Mouse (Mus musculus) liver, embryonic 12.5 days (tissue): ENCODE measurements around the gene Fes. TPM values are rescaled to one million over a fixed set of nuclear protein-coding genes. Genes with fewer than 3 reads are reported as not detected.
A peak's percentile ranks its signal among the peaks of the same experiment; 100 is the strongest.
"Not testable (repeated sequence)": the region's sequence is repeated elsewhere in the genome, so short reads cannot be mapped to it uniquely, and the experiment has no call there.

Experiments used
- ATAC-seq: fragments of 200-750 bp; cut with Nextera tagmentation; 2 replicates; pipeline ENCODE4 v1.8.0; 2017; ENCODE audit warnings: moderate number of reproducible peaks, mild to moderate bottlenecking, moderate library complexity
- H3K27ac ChIP-seq: fragments of 300-500 bp; sonication (generic); 2 replicates; pipeline ENCODE4 v1.5.1; 2016; ENCODE audit warnings: mild to moderate bottlenecking
- H3K27me3 ChIP-seq: fragments of 300-500 bp; sonication (generic); replicated peaks from 2 replicates; pipeline ENCODE4 v1.6.1; 2016; ENCODE audit warnings: mild to moderate bottlenecking, moderate library complexity
- H3K36me3 ChIP-seq: fragments of 300-500 bp; sonication (generic); 2 replicates; pipeline ENCODE4 v1.6.1; 2016; ENCODE audit warnings: mild to moderate bottlenecking, moderate library complexity
- H3K4me1 ChIP-seq: fragments of 300-500 bp; sonication (generic); 2 replicates; pipeline ENCODE4 v1.6.1; 2016
- H3K4me2 ChIP-seq: fragments of 300-500 bp; sonication (generic); 2 replicates; pipeline ENCODE4 v1.6.1; 2016; ENCODE audit warnings: mild to moderate bottlenecking, moderate library complexity
- H3K4me3 ChIP-seq: fragments of 300-500 bp; sonication (generic); 2 replicates; pipeline ENCODE4 v1.5.1; 2016; ENCODE audit warnings: mild to moderate bottlenecking, moderate library complexity
- H3K9ac ChIP-seq: fragments of 300-500 bp; sonication (generic); 2 replicates; pipeline ENCODE4 v1.6.1; 2016; ENCODE audit warnings: mild to moderate bottlenecking, moderate library complexity
- H3K9me3 ChIP-seq: fragments of 300-500 bp; sonication (generic); replicated peaks from 2 replicates; pipeline ENCODE4 v1.6.1; 2016; ENCODE audit warnings: mild to moderate bottlenecking, moderate library complexity
- WGBS: fragments of 180-500 bp; shearing (Covaris S2); methylation state at CpG from one replicate; pipeline ENCODE4 v1.1.7; 2016; ENCODE audit not compliant: insufficient replicate concordance; 5-methylcytosine and 5-hydroxymethylcytosine counted together
- polyA plus RNA-seq: library from polyadenylated mRNA; unstranded; fragments of >200 nt; fragmentation: Nextera tagmentation; extraction: Ambion mirVana; gene quantifications from 2 replicates; pipeline ENCODE4 v1.2.1, GENCODE M21; 2016

Gene Fes
- polyA plus RNA-seq, 1 experiment from 2014 or later, result 10.3 TPM

DNA sequence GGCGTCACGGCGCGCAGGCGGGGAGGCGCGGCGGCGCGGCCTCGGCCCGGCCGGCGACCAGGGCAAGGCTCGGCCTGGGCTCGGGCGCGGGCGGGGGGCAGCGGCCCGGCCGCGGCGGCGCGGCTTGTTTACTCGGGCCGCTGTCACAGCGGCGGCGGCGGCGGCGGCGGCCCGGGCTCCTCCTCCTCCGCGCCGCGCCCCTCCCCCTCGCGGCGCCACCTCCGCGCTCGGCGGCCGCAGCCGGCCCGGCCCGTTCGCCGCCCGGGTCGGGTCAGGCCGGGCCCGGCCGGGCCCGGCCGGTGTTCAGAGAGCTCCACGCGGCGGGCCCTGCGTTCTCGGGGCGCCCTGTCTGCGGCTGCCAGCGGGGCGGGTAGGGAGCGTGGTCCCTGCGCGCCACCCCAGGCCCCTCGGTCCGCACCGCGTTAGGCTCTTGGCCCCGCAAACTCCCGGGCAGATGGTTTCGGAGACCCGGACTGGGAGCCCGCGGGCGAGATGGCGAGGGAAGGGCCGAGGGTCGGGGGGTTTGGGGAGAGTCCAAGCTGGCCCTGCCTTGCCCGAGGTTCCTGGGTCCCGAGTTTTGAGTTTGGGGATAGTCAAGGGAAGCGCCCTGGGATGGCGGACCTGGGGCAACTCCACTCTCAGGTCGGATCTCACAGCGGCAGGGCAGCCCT is 15.0 kb upstream of the Fes start:
- Histone ChIP-seq H3K4me1 (peaks cover 47% of the 10 kb centered on the region), H3K9ac (peak overlapping the region; percentile 82), H3K4me2 (peak overlapping the region; percentile 98), H3K27me3 (peaks cover 86% of the 10 kb centered on the region), H3K36me3 (peaks cover 12% of the 10 kb centered on the region), H3K4me3 (peak overlapping the region; percentile 76), H3K9me3 (no peaks in the 10 kb centered on the region), H3K27ac (peak overlapping the region; percentile 79)
- ATAC-seq, result peak; percentile 70
- WGBS, result 1% methylated on average over 66 of the region's 92 CpGs

DNA sequence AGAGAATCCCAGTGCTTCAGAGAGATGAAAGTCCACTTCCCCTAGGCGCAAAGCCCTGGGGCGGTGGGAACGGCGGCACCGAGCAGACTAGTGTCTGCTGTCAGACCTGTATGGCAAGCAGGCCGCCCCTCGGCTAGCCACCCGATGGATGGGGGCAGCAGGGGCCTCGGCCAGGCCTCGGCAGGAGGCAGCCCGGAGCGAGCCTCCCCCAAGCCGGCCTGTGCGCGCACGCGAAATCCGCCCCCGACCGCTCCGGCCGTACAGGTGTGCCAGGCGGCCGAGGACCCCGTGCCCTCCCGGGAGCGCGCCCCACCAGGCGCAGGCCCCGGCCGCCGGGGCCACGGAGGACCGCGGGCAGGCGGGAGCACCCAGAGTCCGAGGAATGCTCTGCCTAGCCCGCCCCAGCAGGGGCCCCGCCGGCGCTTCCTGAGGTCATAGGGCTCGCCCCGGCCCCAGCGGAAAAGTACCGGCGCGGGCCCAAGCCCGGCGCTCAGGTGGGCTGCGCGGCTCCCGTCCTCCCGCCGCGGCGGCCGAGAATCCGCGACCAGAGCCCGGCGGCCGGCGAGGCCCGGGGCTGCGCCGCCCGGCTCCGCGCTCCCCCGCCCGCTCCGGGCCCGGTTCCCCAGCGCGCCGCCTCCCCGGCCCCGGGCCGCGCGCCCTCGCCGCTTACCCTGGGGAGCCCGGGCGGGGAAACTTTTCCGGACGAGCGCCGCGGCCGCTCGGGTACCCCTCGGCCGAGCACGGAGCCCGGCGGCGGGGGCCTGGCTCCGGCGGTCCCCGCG is 14.3 kb upstream of the Fes start:
- Histone ChIP-seq H3K4me3 (peak overlapping the region; percentile 76), H3K9me3 (no peaks in the 10 kb centered on the region), H3K4me2 (peak overlapping the region; percentile 98), H3K9ac (peak overlapping the region; percentile 82), H3K36me3 (peaks cover 20% of the 10 kb centered on the region), H3K4me1 (peaks cover 48% of the 10 kb centered on the region), H3K27ac (peak overlapping the region; percentile 79), H3K27me3 (peaks cover 79% of the 10 kb centered on the region)
- peak; percentile 47 for ATAC-seq
- WGBS, result under 1% methylated on average over 92 of the region's 102 CpGs

DNA sequence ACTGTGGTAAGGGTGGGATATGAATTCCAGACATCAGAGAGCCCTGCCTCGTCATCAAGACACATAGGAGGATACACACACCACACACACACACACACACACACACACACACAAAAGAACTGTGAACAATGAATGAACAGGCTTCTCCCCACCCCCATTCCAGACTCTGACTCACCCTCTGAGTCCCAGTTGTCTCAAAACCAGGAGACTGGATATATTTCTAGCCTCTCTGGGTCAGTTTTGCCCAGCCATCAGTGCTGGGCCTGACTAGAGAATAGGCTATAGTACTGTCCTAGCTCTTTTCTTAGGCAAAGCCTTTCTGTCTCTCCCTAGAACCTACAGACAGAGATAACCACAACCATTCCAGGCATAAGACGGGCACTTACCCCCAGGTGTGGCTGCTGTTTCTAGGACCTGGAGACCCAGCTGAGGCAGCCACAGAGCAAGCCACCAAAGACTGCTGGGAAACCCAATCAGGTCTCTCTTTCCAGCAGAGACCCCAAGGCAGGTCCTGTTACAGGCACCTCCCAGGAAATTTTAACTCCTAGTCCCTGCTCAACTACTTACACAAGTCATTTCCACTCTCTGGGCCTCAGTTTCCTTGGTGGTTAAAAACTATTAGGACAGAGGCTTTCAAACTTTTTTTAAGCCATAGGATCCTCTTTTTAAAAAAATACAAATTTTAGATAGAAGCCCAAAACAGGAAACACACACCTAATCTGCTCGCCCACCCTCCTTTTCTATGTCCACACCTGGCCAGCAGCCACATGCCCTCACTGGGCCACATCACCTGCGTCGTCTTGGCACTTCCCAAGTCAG is 13.5 kb upstream of the Fes start:
- 0 out of 2 replicates have a peak, but pooled peaks have one; percentile 8 for ATAC-seq
- peaks cover 72% of the 10 kb centered on the region for H3K27me3 ChIP-seq
- no peaks in the 10 kb centered on the region for H3K9me3 ChIP-seq
- H3K4me3 ChIP-seq, result peak overlapping the region; percentile 76
- peaks cover 54% of the 10 kb centered on the region for H3K4me1 ChIP-seq
- WGBS, result 31% methylated on average over 5 of the region's 5 CpGs
- peak overlapping the region; percentile 98 for H3K4me2 ChIP-seq
- H3K9ac ChIP-seq, result peak overlapping the region; percentile 82
- peak overlapping the region; percentile 79 for H3K27ac ChIP-seq
- peaks cover 27% of the 10 kb centered on the region for H3K36me3 ChIP-seq

DNA sequence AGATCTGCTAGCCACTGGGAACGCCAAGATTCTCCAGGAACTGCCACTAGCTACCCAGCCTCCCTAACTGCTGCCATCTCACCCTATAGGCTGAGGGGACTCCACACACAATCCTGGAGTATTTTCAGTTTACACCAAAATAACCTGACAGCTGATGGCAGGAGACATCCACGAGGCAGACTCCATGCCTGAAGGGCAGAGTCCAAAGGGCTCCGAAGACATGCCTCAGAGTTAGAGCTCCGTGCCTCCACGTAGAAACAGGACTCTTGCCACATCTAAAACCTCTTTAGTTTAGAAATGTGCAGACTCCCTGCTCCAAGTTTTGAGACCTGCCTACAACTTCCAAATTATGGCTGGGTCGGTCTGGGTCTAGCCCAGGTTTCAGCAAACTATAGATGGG is 12.8 kb upstream of the Fes start:
- no peak overlapping the region for H3K9ac ChIP-seq
- H3K4me2 ChIP-seq, result peak overlapping the region; percentile 98
- 74% methylated on average over 6 of the region's 6 CpGs for WGBS
- no peaks in the 10 kb centered on the region for H3K9me3 ChIP-seq
- peaks cover 54% of the 10 kb centered on the region for H3K4me1 ChIP-seq
- H3K36me3 ChIP-seq, result peaks cover 32% of the 10 kb centered on the region
- H3K27me3 ChIP-seq, result peaks cover 65% of the 10 kb centered on the region
- no peak for ATAC-seq
- peak overlapping the region; percentile 48; the same call in 1 of the 2 replicates for H3K27ac ChIP-seq
- H3K4me3 ChIP-seq, result peak overlapping the region; percentile 76; the same call in 1 of the 2 replicates

DNA sequence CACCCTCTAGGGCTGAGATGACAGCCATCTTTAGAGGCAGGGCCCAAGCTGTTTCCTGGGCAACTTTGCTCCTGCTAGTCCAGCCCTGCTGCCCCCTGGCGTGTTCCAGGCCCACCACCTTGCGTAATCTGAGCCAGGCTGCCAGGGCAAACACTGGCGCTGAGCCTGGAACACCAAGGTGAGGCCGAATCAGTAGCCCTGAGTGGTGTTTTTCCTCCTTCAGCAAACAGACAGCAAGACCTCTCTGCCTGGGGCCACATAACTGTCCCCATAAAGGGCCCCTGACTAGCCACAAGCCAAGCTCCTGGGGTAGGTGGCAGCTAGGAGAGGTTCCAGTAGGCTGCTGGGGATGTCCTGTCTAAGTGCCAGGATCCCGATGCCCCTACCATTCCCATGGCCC is 12.4 kb upstream of the Fes start:
- peaks cover 54% of the 10 kb centered on the region for H3K4me1 ChIP-seq
- WGBS, result 69% methylated on average over 5 of the region's 5 CpGs
- peaks cover 60% of the 10 kb centered on the region for H3K27me3 ChIP-seq
- no peaks in the 10 kb centered on the region for H3K9me3 ChIP-seq
- H3K9ac ChIP-seq, result no peak overlapping the region
- no peak for ATAC-seq
- peak overlapping the region; percentile 98 for H3K4me2 ChIP-seq
- H3K36me3 ChIP-seq, result peaks cover 36% of the 10 kb centered on the region
- H3K4me3 ChIP-seq, result no peak overlapping the region
- peak overlapping the region; percentile 48; the same call in 1 of the 2 replicates for H3K27ac ChIP-seq

DNA sequence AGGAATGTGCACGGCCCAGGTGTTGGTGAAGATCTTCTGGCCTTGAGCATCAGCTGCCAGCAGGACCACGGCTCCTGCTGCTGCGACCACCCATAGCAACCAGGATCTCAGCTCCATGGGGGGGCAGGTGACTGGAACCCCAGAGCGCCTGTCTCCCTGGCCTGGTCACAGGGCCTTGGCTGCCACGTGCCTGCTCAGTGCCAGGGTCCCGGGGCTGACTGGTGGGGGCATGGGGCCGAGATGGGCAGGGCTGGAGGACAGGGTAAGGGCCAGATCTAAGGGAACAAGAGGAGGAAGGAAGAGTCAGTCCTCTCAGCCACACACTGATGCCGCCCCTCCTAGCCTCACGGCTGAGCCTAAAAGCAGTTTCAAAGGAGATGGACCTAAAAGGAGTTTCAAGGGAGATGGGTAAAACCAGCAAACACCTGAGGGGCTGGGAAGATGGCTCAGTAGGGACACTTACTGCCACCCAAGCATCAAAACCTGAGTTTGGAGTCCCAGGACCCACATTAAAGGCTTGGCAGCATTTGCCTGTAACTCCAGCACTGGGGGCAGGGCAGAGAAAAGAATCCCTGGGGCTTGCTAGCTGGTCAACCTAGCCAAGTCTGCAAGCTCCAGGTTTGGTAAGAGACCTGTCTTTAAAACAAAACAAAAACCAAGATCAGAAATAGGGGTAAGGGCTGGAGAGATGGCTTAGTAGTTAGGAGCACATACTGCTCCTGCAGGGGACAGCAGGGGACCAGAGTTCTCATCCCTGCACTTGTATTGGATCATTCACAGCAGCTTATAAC is 11.1 kb upstream of the Fes start:
- 69% methylated on average over 9 of the region's 9 CpGs for WGBS
- H3K4me2 ChIP-seq, result no peak overlapping the region
- H3K4me3 ChIP-seq, result no peak overlapping the region
- peaks cover 46% of the 10 kb centered on the region for H3K4me1 ChIP-seq
- peaks cover 48% of the 10 kb centered on the region for H3K27me3 ChIP-seq
- H3K9ac ChIP-seq, result no peak overlapping the region
- ATAC-seq, result no peak
- peaks cover 43% of the 10 kb centered on the region for H3K36me3 ChIP-seq
- no peak overlapping the region for H3K27ac ChIP-seq
- H3K9me3 ChIP-seq, result no peaks in the 10 kb centered on the region

DNA sequence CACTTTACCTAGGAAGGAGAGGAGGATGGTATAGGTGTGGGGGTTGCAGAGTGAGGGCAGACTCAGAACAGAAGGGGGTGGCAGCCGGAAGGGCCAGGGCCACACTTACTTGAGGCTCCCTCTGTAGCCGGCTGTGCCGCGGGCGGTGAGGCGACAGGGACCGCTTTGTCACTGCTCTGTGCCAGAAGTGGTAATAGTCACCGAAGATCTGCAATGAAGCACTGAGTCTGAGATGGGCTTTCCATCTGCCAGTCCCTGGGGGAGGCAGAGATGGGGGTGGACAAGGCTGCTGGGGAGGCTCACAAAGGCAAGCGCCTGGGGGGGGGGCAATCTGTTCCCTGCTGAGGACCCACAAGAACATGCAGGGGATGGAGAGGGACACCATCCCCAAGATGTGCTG is 10.2 kb upstream of the Fes start:
- peaks cover 52% of the 10 kb centered on the region for H3K36me3 ChIP-seq

DNA sequence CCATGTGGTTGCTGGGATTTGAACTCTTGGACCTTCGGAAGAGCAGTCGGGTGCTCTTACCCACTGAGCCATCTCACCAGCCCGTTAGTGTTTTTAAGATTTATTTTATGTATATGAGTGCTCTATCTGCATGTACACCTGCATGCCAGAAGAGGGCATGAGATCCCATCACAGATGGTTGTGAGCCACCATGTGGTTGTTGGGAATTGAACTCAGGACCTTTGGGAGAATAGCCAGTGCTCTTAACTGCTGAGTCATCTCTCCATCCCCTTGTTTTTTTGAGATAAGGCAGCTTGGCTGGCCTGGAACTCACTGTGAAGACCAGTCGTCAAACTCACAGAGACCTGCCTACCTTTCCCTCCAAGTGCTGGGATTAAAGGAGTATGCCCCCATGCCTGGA is 8.7 kb upstream of the Fes start:
- H3K9me3 ChIP-seq, H3K27ac ChIP-seq, H3K9ac ChIP-seq, H3K4me3 ChIP-seq, ATAC-seq, H3K4me2 ChIP-seq: not testable (repeated sequence)
- peaks cover 28% of the 10 kb centered on the region for H3K4me1 ChIP-seq
- 75% methylated on average over 4 of the region's 4 CpGs for WGBS
- H3K27me3 ChIP-seq, result peaks cover 25% of the 10 kb centered on the region
- H3K36me3 ChIP-seq, result peaks cover 68% of the 10 kb centered on the region

More for the DNA sequence above, 10.2 kb upstream of the Fes start:
- 91% methylated on average over 9 of the region's 9 CpGs for WGBS
- Histone ChIP-seq H3K27ac (no peak overlapping the region), H3K9me3 (no peaks in the 10 kb centered on the region), H3K4me2 (no peak overlapping the region), H3K4me1 (peaks cover 38% of the 10 kb centered on the region), H3K27me3 (peaks cover 39% of the 10 kb centered on the region), H3K4me3 (no peak overlapping the region), H3K9ac (no peak overlapping the region)
- no peak for ATAC-seq

DNA sequence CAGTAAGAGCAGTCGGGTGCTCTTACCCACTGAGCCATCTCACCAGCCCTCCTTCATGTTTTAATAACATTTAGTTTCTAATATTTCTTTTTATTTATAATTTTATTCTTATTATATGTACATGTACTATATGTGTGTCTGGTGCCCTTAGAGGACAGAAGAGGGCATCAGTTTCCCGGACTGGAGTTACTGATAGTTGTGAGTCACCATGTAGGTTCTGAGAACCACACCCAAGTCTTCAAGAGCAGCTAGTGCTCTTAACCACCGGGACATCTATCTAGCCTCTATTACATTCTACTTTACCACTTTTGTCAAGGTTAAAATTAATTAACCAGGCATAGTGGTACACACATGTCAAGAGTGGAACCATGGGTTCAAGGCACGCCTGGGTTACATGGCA is 6.9 kb upstream of the Fes start:
- no peak for ATAC-seq
- H3K9ac ChIP-seq, result no peak overlapping the region
- no peak overlapping the region for H3K4me3 ChIP-seq
- H3K9me3 ChIP-seq, result no peaks in the 10 kb centered on the region
- H3K27me3 ChIP-seq, result 0 out of 2 replicates have a peak, but pooled peaks cover 11% of the 10 kb centered on the region
- H3K36me3 ChIP-seq, result peaks cover 85% of the 10 kb centered on the region
- H3K4me2 ChIP-seq, result no peak overlapping the region
- H3K27ac ChIP-seq, result no peak overlapping the region
- peaks cover 12% of the 10 kb centered on the region for H3K4me1 ChIP-seq
- 65% methylated on average over 4 of the region's 4 CpGs for WGBS

DNA sequence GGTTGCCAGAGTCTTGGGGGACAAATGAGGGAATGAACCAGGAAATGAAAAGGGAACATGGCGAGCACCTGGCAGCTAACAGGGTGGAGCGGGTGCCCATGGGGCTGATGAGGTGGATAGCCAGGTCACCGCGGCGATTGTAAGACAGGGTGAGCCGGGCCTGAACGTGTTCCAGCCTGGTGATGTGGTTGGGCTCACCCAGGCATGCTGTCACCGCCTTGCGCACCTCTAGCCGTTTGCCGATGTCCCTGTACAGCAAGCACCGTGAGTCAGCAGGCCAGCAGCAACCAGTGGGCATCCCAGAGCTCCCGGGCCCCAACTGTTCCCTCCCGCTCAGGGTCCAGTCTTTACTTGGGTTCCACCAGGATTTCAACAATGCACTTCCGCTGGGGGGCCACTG is 4.4 kb upstream of the Fes start:
- Histone ChIP-seq H3K4me2 (no peak overlapping the region), H3K36me3 (peaks cover 66% of the 10 kb centered on the region), H3K4me1 (peaks cover 17% of the 10 kb centered on the region), H3K27me3 (peaks cover 24% of the 10 kb centered on the region), H3K9ac (no peak overlapping the region), H3K27ac (no peak overlapping the region), H3K4me3 (no peak overlapping the region), H3K9me3 (no peaks in the 10 kb centered on the region)
- 86% methylated on average over 15 of the region's 15 CpGs for WGBS
- ATAC-seq, result no peak

DNA sequence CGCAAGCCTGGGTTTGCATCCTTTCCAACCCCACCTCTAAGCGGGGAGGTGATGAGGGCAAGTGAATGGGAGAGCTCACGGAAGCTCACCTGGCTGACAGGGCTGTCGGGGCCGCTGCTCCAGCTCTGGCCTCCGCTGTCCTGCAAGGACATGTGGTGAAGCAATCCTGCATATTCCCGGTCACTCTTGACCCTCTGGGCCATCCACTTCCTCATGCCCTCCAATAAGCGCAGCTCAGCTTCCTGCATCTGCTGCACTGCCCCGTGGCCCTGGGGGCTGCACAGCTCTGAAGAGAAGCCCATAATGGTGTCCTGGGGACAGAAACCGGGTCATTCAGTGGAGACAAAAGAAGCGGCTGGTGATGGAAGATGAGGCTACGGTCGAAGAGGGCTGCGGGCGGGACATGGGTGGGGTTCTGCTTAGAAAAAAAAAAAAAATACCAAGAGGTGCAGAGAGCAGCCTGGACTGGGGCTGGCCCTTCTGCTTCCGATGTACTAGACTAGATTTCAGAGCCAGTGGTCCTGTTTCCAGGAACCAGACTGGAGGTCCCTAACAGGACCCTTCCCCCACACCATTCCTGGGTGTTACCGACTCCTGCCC is 613 bp downstream of the Fes start:
- 10% methylated on average over 17 of the region's 17 CpGs for WGBS
- Histone ChIP-seq H3K4me2 (peak overlapping the region; percentile 43), H3K4me3 (peak overlapping the region; percentile 45), H3K27me3 (peaks cover 38% of the 10 kb centered on the region), H3K9me3 (no peaks in the 10 kb centered on the region), H3K27ac (peak overlapping the region; percentile 69), H3K9ac (peak overlapping the region; percentile 51; the same call in 1 of the 2 replicates), H3K36me3 (peaks cover 27% of the 10 kb centered on the region), H3K4me1 (peaks cover 22% of the 10 kb centered on the region)
- ATAC-seq, result no peak
